Mouse (Mus musculus): ENCODE measurements around the gene Gpc6.

Gpc6 gene

GRCm38 (mm10) chr14:116947939-116948591 lies 22.9 kb downstream of the Gpc6 start:
- no peak for DNase-seq

DNA sequence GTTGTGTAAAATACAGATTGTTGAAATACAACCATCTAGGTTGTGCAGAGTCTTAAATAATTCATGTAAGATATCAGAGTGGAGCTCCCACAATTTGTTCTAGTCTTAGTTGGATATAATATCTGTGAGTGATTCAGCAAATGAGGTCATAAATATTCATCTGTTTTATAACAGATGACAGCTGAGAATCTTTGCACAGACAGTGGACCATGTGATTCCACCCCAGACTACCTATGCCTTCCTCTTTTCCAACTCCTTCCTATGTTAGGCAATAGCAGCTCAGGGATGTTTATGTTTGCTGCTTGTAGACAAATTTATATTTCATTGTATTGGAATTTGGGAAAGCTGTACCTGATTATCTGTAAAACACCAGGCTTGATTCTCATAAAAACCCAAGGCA lies 32.0 kb downstream of the Gpc6 start:
- no peak for DNase-seq

GRCm38 (mm10) chr14:116964837-116965236 lies 39.7 kb downstream of the Gpc6 start:
- no peak for DNase-seq

- no peak for DNase-seq
These were observed 49.6 kb downstream of the Gpc6 start for GRCm38 (mm10) chr14:116974708-116975107.

GRCm38 (mm10) chr14:116975224-116975623 lies 50.1 kb downstream of the Gpc6 start:
- DNase-seq = no peak

- no peak for DNase-seq
These were observed 52.1 kb downstream of the Gpc6 start for GRCm38 (mm10) chr14:116977259-116977658.

- DNase-seq = peak; percentile 6 to 7
These were observed 54.7 kb downstream of the Gpc6 start for GRCm38 (mm10) chr14:116979714-116980382.

DNA sequence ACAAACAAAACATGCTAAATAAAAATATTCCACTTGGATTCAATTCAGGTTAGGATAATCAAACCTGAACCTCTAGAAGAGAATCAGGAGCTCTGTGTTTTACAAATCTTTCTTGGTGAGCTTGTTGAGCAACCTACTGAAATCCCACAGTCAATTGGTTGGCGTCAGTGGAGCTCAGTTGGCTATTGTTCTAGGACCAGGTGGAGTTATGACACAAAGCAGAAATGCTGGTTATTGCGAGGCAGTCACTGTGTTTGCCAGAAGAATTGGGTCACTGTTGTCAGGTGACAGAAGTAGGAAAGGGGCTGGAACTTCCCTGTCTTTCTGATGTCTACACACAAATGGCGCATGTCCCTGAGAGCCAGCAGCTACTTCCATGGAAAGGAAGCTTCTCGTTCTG lies 56.6 kb downstream of the Gpc6 start:
- DNase-seq = no peak

DNA sequence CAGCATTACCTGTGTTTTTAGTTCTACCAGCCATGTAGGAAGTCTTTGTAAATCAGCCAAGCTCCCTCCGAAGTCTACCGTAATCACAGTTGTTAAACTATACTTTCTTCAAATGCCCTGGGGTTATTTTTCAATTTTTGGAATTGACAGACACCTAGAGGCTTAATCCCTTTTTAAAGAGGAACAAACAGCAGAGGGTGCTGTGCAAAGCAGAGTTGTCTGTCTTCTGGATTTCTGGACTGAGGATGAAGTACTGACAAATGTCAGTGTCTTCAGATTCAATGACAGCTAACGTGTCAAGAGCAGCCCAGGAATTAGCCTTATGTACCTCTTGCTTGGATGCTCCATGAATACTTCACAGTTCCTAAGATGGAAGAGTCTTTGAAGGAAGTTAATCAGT lies 62.2 kb downstream of the Gpc6 start:
- DNase-seq = peak; percentile 14 to 20

DNA sequence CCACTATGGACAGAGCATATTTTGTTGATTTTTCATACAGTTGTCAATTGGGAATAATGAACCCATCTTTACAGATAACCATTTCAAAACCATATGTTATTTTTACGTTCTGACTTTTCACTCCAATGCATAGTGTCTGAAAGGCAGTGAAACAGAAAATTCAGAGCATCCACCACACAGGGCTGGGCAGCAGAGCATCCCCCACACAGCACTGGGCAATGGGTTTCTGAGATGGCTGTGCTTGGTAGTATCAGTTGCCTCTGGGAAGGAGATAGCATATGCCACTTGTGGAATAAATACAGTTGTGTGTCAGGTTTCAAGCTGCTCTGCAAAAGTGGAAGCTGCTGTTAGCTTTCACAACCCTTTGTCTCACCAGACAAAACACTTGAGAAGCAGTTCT lies 75.3 kb downstream of the Gpc6 start:
- no peak for DNase-seq

DNA sequence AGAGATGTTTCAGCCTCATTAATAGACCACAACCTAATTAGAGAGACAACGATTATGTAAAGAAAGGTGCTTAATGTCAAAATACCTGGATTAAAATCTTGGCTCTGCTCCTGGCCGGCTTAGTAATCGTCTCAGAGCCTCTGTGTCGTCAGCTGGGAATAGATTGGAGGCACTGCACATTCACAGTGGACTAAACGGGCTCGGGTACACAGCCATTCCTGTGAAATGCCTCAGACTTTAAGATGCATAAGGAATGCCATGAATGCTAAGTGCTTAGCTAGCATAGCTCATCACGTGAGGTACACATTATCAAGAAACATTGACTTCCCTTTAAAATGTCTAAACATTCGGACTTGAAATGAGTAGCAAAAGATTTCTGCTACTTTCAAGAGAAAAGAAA lies 77.2 kb downstream of the Gpc6 start:
- DNase-seq = no peak

DNA sequence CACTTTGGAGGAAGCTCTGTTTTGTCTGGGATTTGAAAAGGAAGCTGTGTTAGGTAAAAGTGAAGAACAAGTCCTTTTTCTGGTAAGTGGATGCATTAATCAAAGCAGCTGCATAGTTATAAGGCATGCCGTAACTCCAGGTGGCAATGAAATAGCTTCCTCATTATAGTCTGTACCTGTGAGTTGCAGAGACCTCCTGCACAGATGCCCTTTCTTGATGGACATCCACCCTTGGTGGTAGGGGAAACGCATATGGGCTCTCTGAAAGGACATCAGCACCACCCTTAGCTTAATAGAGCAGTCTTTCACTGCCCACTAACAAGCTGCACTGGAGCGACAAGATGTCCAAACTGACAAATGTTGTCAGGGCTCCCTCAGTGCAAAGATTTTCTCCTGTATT lies 83.7 kb downstream of the Gpc6 start:
- no peak for DNase-seq

DNA sequence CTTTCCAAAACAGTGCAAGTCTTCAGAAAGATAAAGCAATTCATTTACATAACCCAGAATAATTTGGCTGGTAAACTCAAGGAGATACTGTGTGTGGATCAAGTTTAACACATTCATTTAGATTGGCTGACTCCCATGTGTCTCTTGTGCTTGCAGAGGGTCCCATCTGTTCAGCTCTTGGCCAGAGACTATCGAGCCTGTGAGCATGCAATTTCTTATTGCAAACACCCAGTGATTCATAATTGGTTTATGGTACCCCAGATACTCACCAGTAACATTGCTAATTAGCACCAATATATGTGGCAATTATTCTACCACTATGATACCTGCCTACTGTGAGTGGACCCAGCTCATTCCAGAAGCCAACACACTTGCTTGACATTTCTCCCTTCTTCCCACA lies 87.9 kb downstream of the Gpc6 start:
- DNase-seq = peak; percentile 50 to 60

GRCm38 (mm10) chr14:117013554-117014117 lies 88.5 kb downstream of the Gpc6 start:
- no peak for DNase-seq

DNA sequence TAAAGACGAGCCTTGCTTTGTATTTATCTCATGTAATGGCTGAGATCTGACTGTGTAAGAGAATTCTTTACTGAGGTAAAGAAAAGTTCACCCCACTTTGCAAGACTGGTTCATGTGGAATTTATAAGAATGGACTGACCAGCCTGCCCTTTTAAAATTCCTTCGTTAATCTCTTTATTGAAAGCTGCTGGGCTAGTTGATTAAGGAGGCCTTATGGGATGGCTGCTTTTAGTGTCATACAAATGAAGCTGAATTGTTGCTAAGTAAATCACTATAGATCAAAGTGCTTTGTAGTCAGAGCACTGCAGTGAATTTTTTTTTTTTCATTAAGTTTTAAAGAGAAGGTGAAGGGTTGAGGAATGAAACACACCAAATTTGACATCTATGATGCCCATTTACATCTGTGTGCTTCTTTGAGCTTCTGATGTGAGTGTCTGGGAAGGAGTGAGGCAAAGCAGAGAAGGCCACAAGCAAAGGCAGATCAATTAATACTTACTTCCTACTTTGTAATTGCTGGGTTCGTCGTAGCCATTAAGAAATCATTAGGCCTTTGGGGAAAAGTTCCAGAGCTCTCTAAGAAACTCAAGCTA lies 90.3 kb downstream of the Gpc6 start:
- no peak for DNase-seq

GRCm38 (mm10) chr14:117022180-117022799 lies 97.2 kb downstream of the Gpc6 start:
- peak in 1 of 2 experiments; percentile 16 for DNase-seq

DNA sequence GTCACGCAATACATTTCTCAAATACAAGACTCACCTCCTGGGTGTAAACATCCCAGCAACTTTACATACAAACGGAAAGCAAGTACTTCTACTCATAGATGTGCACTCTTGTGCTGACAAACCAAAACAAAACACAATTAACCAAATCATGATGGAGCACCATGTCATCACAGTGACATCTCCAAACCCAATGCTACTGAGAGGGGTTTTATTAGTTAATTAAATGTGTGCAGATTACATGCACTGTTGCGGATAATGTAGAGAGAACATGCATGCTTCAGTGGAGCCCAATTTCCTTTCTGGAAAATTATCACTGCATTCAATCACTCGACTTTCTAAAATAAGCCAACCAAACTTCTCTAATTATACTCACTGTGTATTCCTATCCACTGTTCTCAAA lies 109.0 kb downstream of the Gpc6 start:
- DNase-seq = no peak

DNA sequence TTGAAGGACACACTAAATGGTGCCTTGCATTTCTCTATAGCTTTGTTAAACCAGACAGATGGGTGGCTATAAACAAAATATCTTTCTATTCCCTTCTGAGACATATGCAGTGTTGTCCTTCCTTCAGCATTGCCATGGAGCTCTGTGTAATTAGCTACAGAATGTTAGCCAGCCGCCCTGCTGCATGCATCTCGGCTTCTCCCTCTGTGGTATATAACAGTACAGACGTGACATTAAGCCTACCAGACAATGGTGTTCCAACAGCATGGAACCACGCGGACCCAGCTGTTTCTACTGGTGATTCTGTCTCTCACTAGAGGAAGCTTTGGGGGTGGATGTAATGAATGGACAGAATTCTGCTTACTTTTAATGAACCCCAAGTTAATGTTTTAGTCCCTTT lies 115.9 kb downstream of the Gpc6 start:
- DNase-seq = no peak

DNA sequence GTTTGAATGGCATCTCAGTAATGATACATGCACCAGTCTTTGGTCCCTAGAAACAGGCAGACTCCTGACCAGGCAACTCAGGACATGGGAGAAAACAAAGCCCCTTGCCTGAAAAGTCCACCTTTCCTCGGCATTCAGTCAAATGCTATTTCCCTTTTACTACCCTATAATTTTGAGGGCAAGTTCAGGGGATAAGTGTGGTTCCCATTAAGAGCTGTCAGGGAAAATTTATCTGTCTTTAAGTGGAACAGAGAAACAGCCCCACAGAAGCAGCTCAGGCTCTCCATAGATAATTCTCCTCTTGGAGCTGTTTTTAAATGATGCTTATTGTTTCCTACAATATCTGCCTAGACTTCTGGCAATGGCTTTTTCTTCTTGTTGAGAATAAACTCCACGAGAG lies 123.8 kb downstream of the Gpc6 start:
- DNase-seq = no peak

GRCm38 (mm10) chr14:117050877-117051276 lies 125.8 kb downstream of the Gpc6 start:
- no peak for DNase-seq

- no peak for DNase-seq
These were observed 128.2 kb downstream of the Gpc6 start for GRCm38 (mm10) chr14:117053361-117053760.

GRCm38 (mm10) chr14:117055134-117055533 lies 130.0 kb downstream of the Gpc6 start:
- no peak for DNase-seq

GRCm38 (mm10) chr14:117061078-117061477 lies 136.0 kb downstream of the Gpc6 start:
- DNase-seq = no peak

DNA sequence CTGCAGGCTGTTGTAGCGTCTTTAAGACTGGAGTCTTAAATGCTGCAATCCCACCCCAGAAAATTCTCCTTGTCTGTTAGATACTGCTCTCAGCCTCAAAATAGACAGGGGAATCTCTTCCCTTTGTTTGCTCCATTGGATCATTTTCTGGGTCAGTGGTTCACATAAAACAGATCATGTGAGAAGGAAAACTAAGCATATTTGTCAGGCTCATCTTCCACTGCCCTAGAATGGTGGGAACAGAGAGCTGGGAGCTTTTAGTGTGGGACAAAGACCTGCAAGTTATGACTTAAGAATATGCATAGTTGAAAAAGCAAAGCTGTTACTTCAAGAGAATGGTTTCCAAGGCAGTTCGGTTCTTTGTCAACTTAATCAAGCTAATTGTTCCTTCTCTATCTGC lies 136.4 kb downstream of the Gpc6 start:
- no peak for DNase-seq
